In the genomic region with DNA sequence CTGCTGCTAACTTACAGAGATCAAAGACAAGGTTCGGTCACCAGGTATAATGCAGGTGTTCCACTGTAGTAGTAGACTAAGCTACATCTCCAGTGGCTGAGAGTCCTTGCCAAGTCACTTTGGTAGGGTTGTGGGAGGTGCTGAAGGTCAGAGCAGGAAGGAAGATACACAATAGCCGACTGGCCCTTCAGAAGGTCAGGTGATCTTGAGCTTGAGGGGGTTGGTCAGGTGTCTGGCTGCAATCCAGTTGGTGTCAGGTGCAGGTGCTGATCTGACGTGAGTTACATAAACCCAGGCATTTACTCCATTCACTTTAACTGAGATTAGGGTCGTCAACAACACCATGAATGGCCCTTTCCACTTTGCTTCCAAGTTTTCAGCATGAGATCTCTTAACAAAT, we compare ENCODE assay signal across 22 mouse cellular contexts.
DNase-seq lines count a peak whose midpoint lies in the region; ATAC-seq lines count a peak whose summit lies in the region.
"Had no signal": no experiment of that assay in that cellular context is flagged by ENCODE, and none has a peak within 500 bp of the region (broad histone marks: within the 10 kb centered on the region; RNA-seq: fewer than 3 reads in every experiment).

No protein-coding gene starts in this region.

- DNase-seq in heart, adult 11 months, result peak; percentile 81
- no peak for DNase-seq in heart, postnatal 25 days (ENCODE audit: low spot score)
- peak; percentile 30 to 40 for DNase-seq in lung, adult 18-20 months
- no peak for DNase-seq in lung, postnatal 14 days
- peak; percentile 15 for DNase-seq in ES-CJ7 (ENCODE audit: low read depth, low spot score)
- DNase-seq: adrenal gland, adult 2 months; adrenal gland, postnatal 14 days; cerebellum, adult 11 months; cerebellum, adult 2 months; cerebellum, adult 9-11 months; cerebellum, postnatal 36 days; embryo, embryonic 11 days; gastrocnemius, postnatal 10 days; heart, adult 18-20 months; heart, postnatal 10 days; heart, postnatal 4 days had no signal

- intact Hi-C loops in heart, postnatal 25 days (cut with DNase I), result no loop called here

- ATAC-seq in erythroblast, adult 5-6 weeks (replicated peaks; ENCODE audit: low FRiP score, poor library complexity, severe bottlenecking), result no peak
- ATAC-seq: forebrain, embryonic 13.5 days; forebrain, embryonic 16.5 days; hindbrain, postnatal 0 days; inflammation-experienced regulatory T-cells, adult 6 months; Patski had no signal

Comparison
In these comparisons a context has a peak if more than half of its experiments do, and no peak if none do; other contexts are left out.
1. DNase-seq: peak in heart, adult 11 months (single experiment), lung, adult 18-20 months (2 of 2) and ES-CJ7 (single experiment); none in heart, postnatal 25 days (single experiment) and lung, postnatal 14 days (single experiment).